Mouse (Mus musculus) heart, embryonic 11.5 days (tissue): ENCODE measurements around the gene Mybbp1a. TPM values are rescaled to one million over a fixed set of nuclear protein-coding genes. Genes with fewer than 3 reads are reported as not detected.

Experiments
- ATAC-seq: fragments of 200-750 bp; cut with Nextera tagmentation; replicated peaks from 2 replicates; pipeline ENCODE4 v1.8.0; 2017; ENCODE audit warnings: moderate library complexity; ENCODE audit not compliant: insufficient number of reproducible peaks, low FRiP score, low TSS enrichment
- H3K27ac ChIP-seq: fragments of 300-500 bp; sonication (generic); 2 replicates; pipeline ENCODE4 v1.5.1; 2014; ENCODE audit warnings: mild to moderate bottlenecking, low read depth, low read length
- H3K27me3 ChIP-seq: fragments of 300-500 bp; sonication (generic); 2 replicates; pipeline ENCODE4 v1.6.1; 2014; ENCODE audit warnings: mild to moderate bottlenecking, low read length, mixed read lengths; ENCODE audit not compliant: control insufficient read depth, insufficient read depth
- H3K36me3 ChIP-seq: fragments of 300-500 bp; sonication (generic); 2 replicates; pipeline ENCODE4 v1.6.1; 2014; ENCODE audit warnings: mild to moderate bottlenecking, low read length, moderate library complexity, mixed read lengths; ENCODE audit not compliant: control insufficient read depth, insufficient read depth
- H3K4me1 ChIP-seq: fragments of 300-500 bp; sonication (generic); 2 replicates; pipeline ENCODE4 v1.6.1; 2014; ENCODE audit warnings: low read length; ENCODE audit not compliant: control insufficient read depth, insufficient read depth
- H3K4me2 ChIP-seq: fragments of 300-500 bp; sonication (generic); 2 replicates; pipeline ENCODE4 v1.6.1; 2014; ENCODE audit warnings: mild to moderate bottlenecking, moderate library complexity
- H3K4me3 ChIP-seq: fragments of 300-500 bp; sonication (generic); 2 replicates; pipeline ENCODE4 v1.5.1; 2014; ENCODE audit warnings: low read depth, low read length
- H3K9ac ChIP-seq: fragments of 300-500 bp; sonication (generic); 2 replicates; pipeline ENCODE4 v1.6.1; 2014; ENCODE audit warnings: mild to moderate bottlenecking, low read depth, low read length, moderate library complexity
- H3K9me3 ChIP-seq: fragments of 300-500 bp; sonication (generic); replicated peaks from 2 replicates; pipeline ENCODE4 v1.6.1; 2016; ENCODE audit warnings: low read length; ENCODE audit not compliant: control insufficient read depth
- WGBS: fragments of 180-500 bp; shearing (Covaris S2); extraction: QIAGEN DNeasy Blood & Tissue Kit; methylation state at CpG from one replicate; pipeline ENCODE4 v1.1.7; 2014; ENCODE audit not compliant: insufficient replicate concordance; 5-methylcytosine and 5-hydroxymethylcytosine counted together
- polyA plus RNA-seq: library from polyadenylated mRNA; unstranded; fragments of >200 nt; fragmentation: Nextera tagmentation; extraction: Ambion mirVana; gene quantifications from 2 replicates; pipeline ENCODE4 v1.2.1, GENCODE M21; 2014

Mybbp1a gene
- polyA plus RNA-seq, 1 experiment from 2014 or later, result 93.8 TPM

DNA sequence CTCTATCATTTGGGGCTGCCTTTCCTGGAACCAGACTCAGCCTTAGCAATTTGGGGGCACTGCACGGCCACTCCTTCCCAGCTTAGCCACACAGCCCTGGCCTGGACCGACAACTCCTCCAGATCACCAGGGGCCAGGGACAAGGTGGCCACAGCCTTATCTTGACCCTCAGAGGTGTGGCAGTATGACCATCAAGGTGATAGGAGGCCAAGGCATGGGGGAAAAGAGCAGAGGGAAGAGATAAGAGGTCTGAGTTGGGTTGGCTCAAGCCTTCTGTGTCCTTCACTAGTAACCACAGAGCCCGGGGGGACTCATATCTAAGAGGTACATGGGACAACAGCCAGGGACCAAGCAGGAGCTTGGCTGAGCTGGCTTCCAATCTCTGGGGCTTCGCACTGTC, 40.8 kb downstream of the Mybbp1a start:
- peaks cover 38% of the 10 kb centered on the region for H3K4me1 ChIP-seq
- peak overlapping the region; percentile 86 for H3K27ac ChIP-seq
- H3K27me3 ChIP-seq, result peaks cover 2% of the 10 kb centered on the region; the same call in 1 of the 2 replicates
- peak overlapping the region; percentile 32; the same call in 1 of the 2 replicates for H3K4me2 ChIP-seq
- no peak overlapping the region for H3K4me3 ChIP-seq
- H3K9me3 ChIP-seq, result no peaks in the 10 kb centered on the region
- WGBS, result 45% methylated on average over 4 of the region's 4 CpGs
- no peaks in the 10 kb centered on the region for H3K36me3 ChIP-seq
- peak; percentile 91 for ATAC-seq
- no peak overlapping the region; the same call in 1 of the 2 replicates for H3K9ac ChIP-seq

DNA sequence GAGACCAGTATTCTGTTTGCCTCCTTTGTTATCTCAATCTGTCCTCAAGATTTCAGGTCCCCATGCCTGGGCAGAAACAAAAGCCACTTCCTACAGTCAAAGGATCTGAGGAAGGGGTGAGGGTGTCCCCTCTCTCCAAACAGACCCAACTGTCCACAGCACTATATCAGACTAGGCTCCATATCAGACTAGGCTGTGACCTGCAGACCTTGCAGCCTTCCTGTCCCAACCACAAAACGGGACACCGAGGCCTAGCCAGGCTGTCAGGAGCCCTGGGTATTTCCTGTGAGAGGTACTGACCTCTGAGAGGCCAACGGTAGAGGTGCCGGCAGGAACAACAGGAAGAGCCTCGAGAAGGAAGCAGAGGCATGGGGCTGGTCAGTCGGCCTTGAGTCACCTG, 43.4 kb downstream of the Mybbp1a start:
- Histone ChIP-seq H3K36me3 (no peaks in the 10 kb centered on the region), H3K9me3 (no peaks in the 10 kb centered on the region), H3K27ac (peak overlapping the region; percentile 41; the same call in 1 of the 2 replicates), H3K9ac (no peak overlapping the region; the same call in 1 of the 2 replicates), H3K4me1 (peaks cover 44% of the 10 kb centered on the region), H3K4me3 (no peak overlapping the region), H3K4me2 (peak overlapping the region; percentile 10; the same call in 1 of the 2 replicates), H3K27me3 (peaks cover 26% of the 10 kb centered on the region)
- WGBS, result 35% methylated on average over 6 of the region's 6 CpGs
- ATAC-seq, result no peak

DNA sequence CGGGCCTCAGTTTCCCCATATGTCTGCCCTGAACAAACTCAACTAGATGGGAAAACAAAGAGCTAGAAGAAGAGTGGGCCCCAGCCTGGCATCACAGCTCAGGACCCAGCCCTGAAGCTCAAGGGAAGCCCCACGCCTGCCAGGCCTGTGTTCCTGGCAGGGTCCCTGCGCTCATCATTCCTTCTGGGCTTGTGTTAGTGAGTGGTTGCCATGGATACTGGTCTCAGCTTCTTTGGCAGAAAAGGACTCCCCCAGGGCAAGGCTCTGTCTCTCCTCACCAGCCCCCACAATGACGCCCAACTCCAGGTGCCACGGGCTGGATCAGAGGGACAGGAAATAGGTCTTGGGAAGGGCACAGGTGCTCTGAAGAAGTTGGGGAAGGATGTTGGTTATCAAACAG, 44.0 kb downstream of the Mybbp1a start:
- H3K27ac ChIP-seq, result no peak overlapping the region
- no peak overlapping the region for H3K9ac ChIP-seq
- peaks cover 47% of the 10 kb centered on the region for H3K4me1 ChIP-seq
- no peak overlapping the region for H3K4me2 ChIP-seq
- 56% methylated on average over 5 of the region's 5 CpGs for WGBS
- ATAC-seq, result no peak
- no peak overlapping the region for H3K4me3 ChIP-seq
- H3K36me3 ChIP-seq, result no peaks in the 10 kb centered on the region
- no peaks in the 10 kb centered on the region for H3K9me3 ChIP-seq
- H3K27me3 ChIP-seq, result peaks cover 29% of the 10 kb centered on the region

DNA sequence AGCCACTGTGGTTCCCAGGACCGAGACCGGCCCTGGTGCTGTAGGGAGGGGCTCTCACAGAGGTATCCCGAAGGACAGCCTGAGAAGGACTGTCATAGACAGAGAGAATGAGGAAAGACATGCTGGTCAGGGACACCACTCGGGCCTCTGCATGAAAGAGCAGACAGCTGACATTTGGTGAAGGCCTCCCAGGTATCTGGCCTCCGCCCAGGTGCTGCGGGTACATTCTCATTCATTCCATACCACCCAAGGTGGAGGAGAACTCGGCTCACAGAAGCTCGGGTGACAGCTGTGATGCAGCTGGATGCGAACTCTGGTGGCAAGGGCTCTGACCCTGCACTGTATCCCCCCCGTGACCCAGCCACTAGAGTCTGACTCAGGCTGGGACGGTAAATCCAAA, 44.8 kb downstream of the Mybbp1a start:
- WGBS, result 68% methylated on average over 11 of the region's 11 CpGs
- Histone ChIP-seq H3K9ac (no peak overlapping the region), H3K4me1 (peaks cover 47% of the 10 kb centered on the region), H3K4me3 (no peak overlapping the region), H3K27me3 (peaks cover 30% of the 10 kb centered on the region), H3K27ac (no peak overlapping the region), H3K4me2 (peak overlapping the region; percentile 20; the same call in 1 of the 2 replicates), H3K9me3 (no peaks in the 10 kb centered on the region), H3K36me3 (no peaks in the 10 kb centered on the region)
- no peak for ATAC-seq

- H3K4me1 ChIP-seq, result peaks cover 40% of the 10 kb centered on the region
- peaks cover 34% of the 10 kb centered on the region for H3K27me3 ChIP-seq
- peak overlapping the region; percentile 99 for H3K4me2 ChIP-seq
Measured at GRCm38 (mm10) chr11:72487171-72487570, 46.0 kb downstream of the Mybbp1a start.

DNA sequence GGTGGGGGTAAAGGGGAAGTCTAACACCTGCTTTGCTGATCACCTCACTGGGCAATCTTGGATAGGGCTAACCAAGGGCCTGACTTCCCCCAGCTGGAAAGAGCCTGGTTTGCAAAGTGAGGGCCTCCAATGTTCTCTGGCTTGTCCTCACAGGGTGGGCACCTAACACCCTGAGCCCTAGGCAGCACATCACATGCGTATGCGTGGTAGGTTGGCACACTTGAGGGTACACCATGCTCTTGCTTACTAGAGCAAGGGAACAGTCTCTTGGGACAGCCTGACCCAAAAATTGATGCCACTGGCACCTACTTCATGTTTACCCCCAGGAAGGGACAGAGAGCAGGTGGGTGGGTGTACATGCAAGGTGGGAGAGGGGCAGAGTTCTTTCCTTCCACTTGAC, 46.6 kb downstream of the Mybbp1a start:
- Histone ChIP-seq H3K9ac (peak overlapping the region; percentile 59), H3K36me3 (no peaks in the 10 kb centered on the region), H3K27me3 (peaks cover 34% of the 10 kb centered on the region), H3K4me3 (peak overlapping the region; percentile 71), H3K4me2 (peak overlapping the region; percentile 99), H3K27ac (0 out of 2 replicates have a peak overlapping the region, but pooled peaks have one; percentile 29), H3K9me3 (no peaks in the 10 kb centered on the region), H3K4me1 (peaks cover 35% of the 10 kb centered on the region)
- ATAC-seq, result no peak
- 89% methylated on average over 2 of the region's 2 CpGs for WGBS

More at GRCm38 (mm10) chr11:72487171-72487570, 46.0 kb downstream of the Mybbp1a start:
- 53% methylated on average over 5 of the region's 5 CpGs for WGBS
- Histone ChIP-seq H3K4me3 (peak overlapping the region; percentile 71), H3K9me3 (no peaks in the 10 kb centered on the region), H3K36me3 (no peaks in the 10 kb centered on the region), H3K27ac (0 out of 2 replicates have a peak overlapping the region, but pooled peaks have one; percentile 29), H3K9ac (peak overlapping the region; percentile 59; the same call in 1 of the 2 replicates)
- ATAC-seq, result no peak

- H3K27me3 ChIP-seq, result peaks cover 34% of the 10 kb centered on the region
- ATAC-seq, result no peak; the same call in 1 of the 2 replicates
- H3K27ac ChIP-seq, result peak overlapping the region; percentile 37; the same call in 1 of the 2 replicates
- H3K4me3 ChIP-seq, result peak overlapping the region; percentile 71
- peak overlapping the region; percentile 99 for H3K4me2 ChIP-seq
- H3K4me1 ChIP-seq, result peaks cover 33% of the 10 kb centered on the region
- H3K9me3 ChIP-seq, result no peaks in the 10 kb centered on the region
- peak overlapping the region; percentile 69 for H3K9ac ChIP-seq
- no peaks in the 10 kb centered on the region for H3K36me3 ChIP-seq
- under 1% methylated on average over 37 of the region's 38 CpGs for WGBS
Measured at GRCm38 (mm10) chr11:72488753-72489271, 47.7 kb downstream of the Mybbp1a start.

DNA sequence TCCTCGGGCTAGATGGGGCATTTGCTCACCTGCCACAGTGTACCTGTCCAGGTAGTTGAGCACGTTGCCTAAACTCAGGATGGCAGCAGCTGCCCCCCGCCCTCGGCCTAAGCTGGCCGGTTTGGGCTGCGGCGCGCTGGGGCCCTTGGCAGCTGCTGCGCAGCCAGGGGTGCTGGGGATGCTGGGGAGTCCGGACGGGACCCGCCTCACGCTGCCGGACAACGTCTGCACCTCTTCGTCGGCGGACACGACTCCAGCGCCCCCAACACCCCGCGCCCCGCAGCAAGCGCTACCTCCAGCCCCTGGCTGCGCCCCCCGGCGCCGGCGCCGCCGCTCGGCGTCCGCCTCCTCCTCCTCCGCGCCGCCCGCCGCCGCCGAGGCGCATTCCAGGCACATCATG, 48.2 kb downstream of the Mybbp1a start:
- no peaks in the 10 kb centered on the region for H3K36me3 ChIP-seq
- peaks cover 34% of the 10 kb centered on the region for H3K27me3 ChIP-seq
- ATAC-seq, result no peak
- peaks cover 32% of the 10 kb centered on the region for H3K4me1 ChIP-seq
- peak overlapping the region; percentile 69 for H3K9ac ChIP-seq
- peak overlapping the region; percentile 99 for H3K4me2 ChIP-seq
- WGBS, result under 1% methylated on average over 34 of the region's 42 CpGs
- H3K4me3 ChIP-seq, result peak overlapping the region; percentile 71
- no peak overlapping the region for H3K27ac ChIP-seq
- H3K9me3 ChIP-seq, result no peaks in the 10 kb centered on the region

DNA sequence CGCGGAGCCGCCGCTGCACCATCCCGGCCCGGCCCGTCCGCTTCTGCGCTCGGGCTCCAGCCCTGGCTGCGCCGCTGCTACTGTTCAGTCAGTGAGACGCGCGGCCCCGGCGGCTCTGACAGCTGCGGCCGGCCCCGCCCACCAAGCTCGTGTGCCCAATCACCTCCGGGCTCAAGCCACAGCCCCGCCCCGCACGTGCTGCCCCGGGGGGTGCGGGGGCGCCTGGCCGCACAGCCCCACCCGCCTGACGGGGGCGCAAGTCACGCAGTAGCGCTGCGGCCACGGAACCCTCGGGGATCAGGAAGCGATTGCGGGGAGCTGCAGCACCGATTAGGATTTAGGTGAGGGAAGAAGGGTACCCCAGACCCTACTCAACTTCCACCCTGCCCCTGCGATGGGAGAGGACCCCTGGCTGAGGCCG, 48.7 kb downstream of the Mybbp1a start, which contains the start of gene Spns2:
TSS of gene Spns2 (minus strand) at position 24 of the 421 bp plus-strand sequence.
- under 1% methylated on average over 41 of the region's 42 CpGs for WGBS
- peak; percentile 93 for ATAC-seq
- Histone ChIP-seq H3K4me2 (peak within 1 kb of the TSS; percentile 99), H3K4me3 (peak within 1 kb of the TSS; percentile 71), H3K9ac (peak within 1 kb of the TSS; percentile 69), H3K27ac (peak within 1 kb of the TSS; percentile 37; the same call in 1 of the 2 replicates), H3K27me3 (peaks cover 34% of the 10 kb centered on the region), H3K4me1 (peaks cover 28% of the 10 kb centered on the region), H3K36me3 (no peaks in the 10 kb centered on the region), H3K9me3 (no peaks in the 10 kb centered on the region)
